Comparison of ENCODE assay signal across 22 mouse cellular contexts in the genomic region with DNA sequence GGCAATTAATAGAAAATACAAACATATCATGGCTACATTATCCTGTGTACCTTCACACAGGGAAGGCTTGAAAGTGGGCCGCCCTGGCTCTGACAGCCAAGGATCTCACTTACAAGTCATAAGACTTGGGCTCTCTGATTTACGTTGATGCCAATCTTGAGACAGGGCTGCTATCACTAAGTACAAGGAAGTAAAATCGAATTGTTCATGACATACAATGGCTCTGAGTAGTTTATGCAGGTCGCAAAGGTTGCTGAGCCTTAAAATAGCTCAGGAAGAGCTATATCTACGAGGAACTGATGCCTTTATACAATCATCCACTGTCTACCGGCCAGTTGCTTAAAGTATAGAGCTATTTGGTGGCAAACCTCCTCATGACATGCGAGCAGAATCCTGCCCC. TPM values are rescaled to one million over a fixed set of nuclear protein-coding genes. Genes with fewer than 3 reads are reported as not detected.
DNase-seq lines count a peak whose midpoint lies in the region; ATAC-seq lines count a peak whose summit lies in the region.
"Had no signal": no experiment of that assay in that cellular context is flagged by ENCODE, and none has a peak within 500 bp of the region (broad histone marks: within the 10 kb centered on the region; RNA-seq: fewer than 3 reads in every experiment).

No protein-coding gene starts in this region.

- peaks cover 9% of the 10 kb centered on the region; the same call in 1 of the 2 replicates for H3K9me3 ChIP-seq in embryonic facial prominence, embryonic 10.5 days
- no peaks in the 10 kb centered on the region for H3K9me3 ChIP-seq in intestine, embryonic 15.5 days
- no peaks in the 10 kb centered on the region for H3K9me3 ChIP-seq in limb, embryonic 13.5 days
- H3K9me3 ChIP-seq in kidney, embryonic 15.5 days (replicated peaks) = no peaks in the 10 kb centered on the region
- H3K9me3 ChIP-seq: liver, embryonic 12.5 days; midbrain, embryonic 12.5 days; neural tube, embryonic 15.5 days had no signal

- H3K27ac ChIP-seq in brown adipose tissue, adult 24 weeks (replicated peaks; ENCODE audit: low read depth, low read length) = peak overlapping the region; percentile 56
- H3K27ac ChIP-seq in embryonic facial prominence, embryonic 10.5 days (replicated peaks) = peak overlapping the region; percentile 79
- H3K27ac ChIP-seq in intestine, embryonic 15.5 days = no peak overlapping the region
- peak overlapping the region; percentile 79; the same call in 1 of the 2 replicates for H3K27ac ChIP-seq in limb, embryonic 13.5 days
- H3K27ac ChIP-seq in kidney, embryonic 15.5 days = no peak overlapping the region
- H3K27ac ChIP-seq: heart, embryonic 15.5 days; hindbrain, postnatal 0 days; liver, embryonic 12.5 days; midbrain, embryonic 12.5 days; neural tube, embryonic 15.5 days had no signal

- DNase-seq in embryonic facial prominence, embryonic 10.5 days (ENCODE audit: low spot score) = no peak
- DNase-seq in frontal cortex, postnatal 10 days (ENCODE audit: low spot score in 2 of 2) = no peak
- no peak for DNase-seq in ovary, postnatal 36 days (ENCODE audit: low spot score)
- DNase-seq: cerebellum, adult 2 months; cerebellum, postnatal 36 days; gastrocnemius, postnatal 14 days; layer of hippocampus, adult 9-11 months; lung, adult 18-20 months; lung, postnatal 14 days; thymus, postnatal 14 days had no signal

- H3K4me3 ChIP-seq in brown adipose tissue, adult 24 weeks (ENCODE audit: insufficient read depth, low read depth, low read length) = no peak overlapping the region
- no peak overlapping the region for H3K4me3 ChIP-seq in embryonic facial prominence, embryonic 10.5 days
- H3K4me3 ChIP-seq in intestine, embryonic 15.5 days (replicated peaks) = no peak overlapping the region
- H3K4me3 ChIP-seq in limb, embryonic 13.5 days = no peak overlapping the region
- H3K4me3 ChIP-seq in kidney, embryonic 15.5 days (replicated peaks) = no peak overlapping the region
- H3K4me3 ChIP-seq: heart, embryonic 15.5 days; liver, embryonic 12.5 days; midbrain, embryonic 12.5 days; neural tube, embryonic 15.5 days had no signal

- ATAC-seq in intestine, embryonic 15.5 days = peak; percentile 77
- ATAC-seq in limb, embryonic 13.5 days (ENCODE audit: low FRiP score, low read depth) = no peak
- ATAC-seq in kidney, embryonic 15.5 days (replicated peaks; ENCODE audit: low FRiP score) = no peak
- ATAC-seq: activated CD4-positive, CD25-positive, alpha-beta regulatory T cell, adult 4 months; forebrain, embryonic 14.5 days; hindbrain, postnatal 0 days; liver, embryonic 12.5 days had no signal

- no peak overlapping the region for H3K9ac ChIP-seq in intestine, embryonic 15.5 days
- H3K9ac ChIP-seq in limb, embryonic 13.5 days = no peak overlapping the region
- no peak overlapping the region for H3K9ac ChIP-seq in kidney, embryonic 15.5 days
- H3K9ac ChIP-seq: heart, embryonic 15.5 days; liver, embryonic 12.5 days; midbrain, embryonic 12.5 days; neural tube, embryonic 15.5 days had no signal

- peaks cover 14% of the 10 kb centered on the region for H3K4me1 ChIP-seq in brown adipose tissue, adult 24 weeks (ENCODE audit: control insufficient read depth, insufficient read depth, insufficient read length, low read length)
- peaks cover 30% of the 10 kb centered on the region for H3K4me1 ChIP-seq in embryonic facial prominence, embryonic 10.5 days
- H3K4me1 ChIP-seq in intestine, embryonic 15.5 days (replicated peaks) = peaks cover 7% of the 10 kb centered on the region; the same call in 1 of the 2 replicates
- peaks cover 45% of the 10 kb centered on the region for H3K4me1 ChIP-seq in limb, embryonic 13.5 days
- H3K4me1 ChIP-seq in kidney, embryonic 15.5 days = peaks cover 11% of the 10 kb centered on the region; the same call in 1 of the 2 replicates
- H3K4me1 ChIP-seq: midbrain, embryonic 12.5 days; neural tube, embryonic 15.5 days had no signal

- no peak overlapping the region for H3K4me2 ChIP-seq in intestine, embryonic 15.5 days (replicated peaks)
- H3K4me2 ChIP-seq in limb, embryonic 13.5 days (replicated peaks) = no peak overlapping the region
- H3K4me2 ChIP-seq in kidney, embryonic 15.5 days = no peak overlapping the region
- H3K4me2 ChIP-seq: heart, embryonic 15.5 days; liver, embryonic 12.5 days; midbrain, embryonic 12.5 days; neural tube, embryonic 15.5 days had no signal

- 78% methylated on average over 7 of the region's 7 CpGs for WGBS in embryonic facial prominence, embryonic 10.5 days
- 62% methylated on average over 7 of the region's 7 CpGs for WGBS in intestine, embryonic 15.5 days
- 75% methylated on average over 7 of the region's 7 CpGs for WGBS in limb, embryonic 13.5 days
- 69% methylated on average over 7 of the region's 7 CpGs for WGBS in kidney, embryonic 15.5 days

- H3K27me3 ChIP-seq in embryonic facial prominence, embryonic 10.5 days (replicated peaks; ENCODE audit: low read depth, poor library complexity, severe bottlenecking) = no peaks in the 10 kb centered on the region
- no peaks in the 10 kb centered on the region for H3K27me3 ChIP-seq in intestine, embryonic 15.5 days (replicated peaks)
- H3K27me3 ChIP-seq in limb, embryonic 13.5 days = no peaks in the 10 kb centered on the region
- H3K27me3 ChIP-seq in kidney, embryonic 15.5 days = no peaks in the 10 kb centered on the region
- H3K27me3 ChIP-seq: heart, embryonic 15.5 days; liver, embryonic 12.5 days; midbrain, embryonic 12.5 days; neural tube, embryonic 15.5 days had no signal

- H3K36me3 ChIP-seq in embryonic facial prominence, embryonic 10.5 days (replicated peaks) = no peaks in the 10 kb centered on the region
- no peaks in the 10 kb centered on the region for H3K36me3 ChIP-seq in intestine, embryonic 15.5 days
- H3K36me3 ChIP-seq in limb, embryonic 13.5 days = no peaks in the 10 kb centered on the region
- no peaks in the 10 kb centered on the region for H3K36me3 ChIP-seq in kidney, embryonic 15.5 days
- H3K36me3 ChIP-seq: heart, embryonic 15.5 days; liver, embryonic 12.5 days; midbrain, embryonic 12.5 days; neural tube, embryonic 15.5 days had no signal

RNA-seq across cellular contexts. Expression of a gene that starts 4.6 kb away (rescaled TPM):
- 519 and 719 TPM in 2 replicates for polyA plus RNA-seq in brown adipose tissue, adult 24 weeks (2012; ENCODE audit: insufficient read depth, insufficient read length, missing spikeins)
- polyA plus RNA-seq in embryonic facial prominence, embryonic 10.5 days (2016; fragmentation: Nextera tagmentation; extraction: Ambion mirVana) = 4.3 and 4.9 TPM in 2 replicates
- 16.9 and 20.4 TPM in 2 replicates for polyA plus RNA-seq in intestine, embryonic 15.5 days (2015; fragmentation: Nextera tagmentation; extraction: Ambion mirVana)
- polyA plus RNA-seq in limb, embryonic 13.5 days (2015; fragmentation: Nextera tagmentation; extraction: Ambion mirVana) = 12.0 and 14.9 TPM in 2 replicates
- 41.5 and 42.2 TPM in 2 replicates for polyA plus RNA-seq in kidney, embryonic 15.5 days (2015; fragmentation: Nextera tagmentation; extraction: Ambion mirVana)

RNA-seq across cellular contexts. Expression of a gene that starts 27.5 kb away (rescaled TPM):
- 9.7 and 11.8 TPM in 2 replicates for polyA plus RNA-seq in brown adipose tissue, adult 24 weeks (2012; ENCODE audit: insufficient read depth, insufficient read length, missing spikeins)
- not detected in 2 replicates for polyA plus RNA-seq in embryonic facial prominence, embryonic 10.5 days (2016; fragmentation: Nextera tagmentation; extraction: Ambion mirVana)
- 2.5 and 2.9 TPM in 2 replicates for polyA plus RNA-seq in intestine, embryonic 15.5 days (2015; fragmentation: Nextera tagmentation; extraction: Ambion mirVana)
- polyA plus RNA-seq in limb, embryonic 13.5 days (2015; fragmentation: Nextera tagmentation; extraction: Ambion mirVana) = 0.38 and 0.45 TPM in 2 replicates
- polyA plus RNA-seq in kidney, embryonic 15.5 days (2015; fragmentation: Nextera tagmentation; extraction: Ambion mirVana) = 4.9 and 8.0 TPM in 2 replicates
- polyA plus RNA-seq: activated CD4-positive, CD25-positive, alpha-beta regulatory T cell, adult 4 months; C2C12 had no signal

RNA-seq across cellular contexts. Expression of a gene that starts 57.2 kb away (rescaled TPM):
- 0.79 and 1.2 TPM in 2 replicates for polyA plus RNA-seq in brown adipose tissue, adult 24 weeks (2012; ENCODE audit: insufficient read depth, insufficient read length, missing spikeins)
- polyA plus RNA-seq in embryonic facial prominence, embryonic 10.5 days (2016; fragmentation: Nextera tagmentation; extraction: Ambion mirVana) = 0.09 TPM in 1 of 2 replicates, not detected in the other
- 6.8 and 7.4 TPM in 2 replicates for polyA plus RNA-seq in intestine, embryonic 15.5 days (2015; fragmentation: Nextera tagmentation; extraction: Ambion mirVana)
- polyA plus RNA-seq in limb, embryonic 13.5 days (2015; fragmentation: Nextera tagmentation; extraction: Ambion mirVana) = 0.23 and 0.51 TPM in 2 replicates
- polyA plus RNA-seq in kidney, embryonic 15.5 days (2015; fragmentation: Nextera tagmentation; extraction: Ambion mirVana) = 0.91 and 1.5 TPM in 2 replicates
- polyA plus RNA-seq: activated CD4-positive, CD25-positive, alpha-beta regulatory T cell, adult 4 months had no signal

Comparison
In these comparisons a context has a peak if more than half of its experiments do, and no peak if none do; other contexts are left out.
1. H3K27ac ChIP-seq: peak in brown adipose tissue, adult 24 weeks (single experiment), embryonic facial prominence, embryonic 10.5 days (single experiment) and limb, embryonic 13.5 days (single experiment); none in intestine, embryonic 15.5 days (single experiment) and kidney, embryonic 15.5 days (single experiment).
2. RNA of a gene that starts 4.6 kb away (polyA plus RNA-seq): 519 to 719 TPM in brown adipose tissue, adult 24 weeks; 41.5 to 42.2 TPM in kidney, embryonic 15.5 days, 16.9 to 20.4 TPM in intestine, embryonic 15.5 days, 12.0 to 14.9 TPM in limb, embryonic 13.5 days and 4.3 to 4.9 TPM in embryonic facial prominence, embryonic 10.5 days; every median in the first group is over 10 times any median in the second.